Mouse (Mus musculus) heart, adult 2 months (tissue): Measurements from ENCODE around the gene Pfkfb3.

Source experiments
- CTCF ChIP-seq: fragments of 200-600 bp; IDR thresholded peaks from 2 replicates; pipeline ENCODE4 v1.8.1; 2022; ENCODE audit warnings: antibody characterized with exemption, mild to moderate bottlenecking, moderate library complexity
- EP300 ChIP-seq: fragments of 200-500 bp; IDR thresholded peaks from 2 replicates; pipeline ENCODE4 v1.6.1; 2011; ENCODE audit warnings: low read depth, low read length, control low read depth; ENCODE audit not compliant: insufficient read depth
- POLR2A ChIP-seq: fragments of 200-500 bp; IDR thresholded peaks from 2 replicates; pipeline ENCODE4 v1.6.1; 2011; ENCODE audit warnings: mild to moderate bottlenecking, low read depth, low read length, control low read depth; ENCODE audit not compliant: insufficient read depth

GRCm38 (mm10) chr2:11596690-11597089, 42.8 kb upstream of the Pfkfb3 start:
- TF ChIP-seq CTCF = no peak
- TF ChIP-seq EP300 = no peak
- TF ChIP-seq POLR2A = no peak
